Mouse (Mus musculus) retina, adult 2 months (tissue): Measurements from ENCODE around the gene Aoc3.
"Not testable (repeated sequence)": the region's sequence is repeated elsewhere in the genome, so short reads cannot be mapped to it uniquely, and the experiment has no call there.

Source experiments
- DNase-seq: peaks from one replicate; pipeline ENCODE4 v3.0.0-alpha.2; 2012; ENCODE audit warnings: low read depth, low spot score

The Aoc3 gene

GRCm38 (mm10) chr11:101370141-101370540, 39.7 kb downstream of the Aoc3 start:
- DNase-seq: no peak

- DNase-seq: no peak
Measured at GRCm38 (mm10) chr11:101374421-101374938, 44.1 kb downstream of the Aoc3 start.

GRCm38 (mm10) chr11:101378196-101378595, 47.8 kb downstream of the Aoc3 start:
- DNase-seq: not testable (repeated sequence)

GRCm38 (mm10) chr11:101378926-101379325, 48.5 kb downstream of the Aoc3 start:
- DNase-seq: no peak

- no peak for DNase-seq
Measured at GRCm38 (mm10) chr11:101381817-101382216, 51.4 kb downstream of the Aoc3 start.
